Comparison of ENCODE assay signal across 8 mouse cellular contexts in genomic region chr9:113990547-113991248, GRCm38 (mm10). TPM values are rescaled to one million over a fixed set of nuclear protein-coding genes. Genes with fewer than 3 reads are reported as not detected.
A peak's percentile ranks its signal among the peaks of the same experiment; 100 is the strongest.
DNase-seq lines count a peak whose midpoint lies in the region; ATAC-seq and TF ChIP-seq lines count a peak whose summit lies in the region.

No protein-coding gene starts in this region.

- no peaks in the 10 kb centered on the region for H3K27me3 ChIP-seq in hindbrain, embryonic 10.5 days (ENCODE audit: insufficient read depth, poor library complexity, severe bottlenecking)
- no peaks in the 10 kb centered on the region for H3K27me3 ChIP-seq in lung, postnatal 0 days (replicated peaks; ENCODE audit: insufficient read depth, low read length)

- TF ChIP-seq CTCF in lung, postnatal 0 days (IDR thresholded peaks at IDR 0.05), result peak; percentile 92

- H3K9me3 ChIP-seq in hindbrain, embryonic 10.5 days, result no peaks in the 10 kb centered on the region
- H3K9me3 ChIP-seq in lung, postnatal 0 days (ENCODE audit: low read length), result no peaks in the 10 kb centered on the region

- peak overlapping the region; percentile 46 for H3K4me2 ChIP-seq in lung, postnatal 0 days (replicated peaks; ENCODE audit: low read depth, low read length)

- WGBS in hindbrain, embryonic 10.5 days, result 31% methylated on average over 18 of the region's 18 CpGs
- 26% methylated on average over 18 of the region's 18 CpGs for WGBS in lung, postnatal 0 days

- DNase-seq in MEL-GATA-1-ER (ENCODE audit: extremely low read depth, low read depth), result peak; percentile 52
- DNase-seq in cerebellum, adult 9-10 months, result peak; percentile 80
- peak; percentile 86 for DNase-seq in hindbrain, embryonic 10.5 days (ENCODE audit: low spot score)
- peak; percentile 73 for DNase-seq in layer of hippocampus, adult 9-10 months (ENCODE audit: low spot score)
- DNase-seq in lung, postnatal 0 days (ENCODE audit: low spot score), result peak; percentile 89
- peak; percentile 79 for DNase-seq in ovary, postnatal 36 days (ENCODE audit: low spot score)
- DNase-seq in thymus, postnatal 14 days, result peak; percentile 79

- no peak overlapping the region for H3K9ac ChIP-seq in lung, postnatal 0 days (replicated peaks; ENCODE audit: low read depth)

- no peaks in the 10 kb centered on the region for H3K36me3 ChIP-seq in hindbrain, embryonic 10.5 days
- H3K36me3 ChIP-seq in lung, postnatal 0 days (ENCODE audit: insufficient read depth, low read length), result no peaks in the 10 kb centered on the region

- 0 out of 2 replicates have a peak, but pooled peaks cover 3% of the 10 kb centered on the region for H3K4me1 ChIP-seq in hindbrain, embryonic 10.5 days (replicated peaks)
- H3K4me1 ChIP-seq in lung, postnatal 0 days (ENCODE audit: insufficient read depth, low read depth, low read length), result no peaks in the 10 kb centered on the region

- ATAC-seq in frontal cortex, adult (ENCODE audit: low TSS enrichment), result peak; percentile 89
- ATAC-seq in lung, postnatal 0 days, result peak; percentile 89

- H3K4me3 ChIP-seq in hindbrain, embryonic 10.5 days, result peak overlapping the region; percentile 2; the same call in 1 of the 2 replicates
- no peak overlapping the region for H3K4me3 ChIP-seq in lung, postnatal 0 days (ENCODE audit: low read depth, low read length)

- TF ChIP-seq EP300 in lung, postnatal 0 days (IDR thresholded peaks at IDR 0.05), result no peak

- no peak overlapping the region for H3K27ac ChIP-seq in hindbrain, embryonic 10.5 days
- H3K27ac ChIP-seq in lung, postnatal 0 days (ENCODE audit: low read length), result no peak overlapping the region

RNA-seq across cellular contexts. Expression of gene Fbxl2, which starts 55.3 kb away (rescaled TPM):
- 6.4 and 8.8 TPM in 2 replicates for polyA plus RNA-seq in hindbrain, embryonic 10.5 days (2016; fragmentation: Nextera tagmentation; extraction: Ambion mirVana)
- 1.7 and 2.4 TPM in 2 replicates for polyA plus RNA-seq in lung, postnatal 0 days (2015; fragmentation: Nextera tagmentation; extraction: Ambion mirVana)

RNA-seq across cellular contexts. Expression of gene Ubp1, which starts 60.0 kb away (rescaled TPM):
- 36.3 and 36.8 TPM in 2 replicates for polyA plus RNA-seq in hindbrain, embryonic 10.5 days (2016; fragmentation: Nextera tagmentation; extraction: Ambion mirVana)
- 18.9 and 20.5 TPM in 2 replicates for polyA plus RNA-seq in lung, postnatal 0 days (2015; fragmentation: Nextera tagmentation; extraction: Ambion mirVana)
